Mouse (Mus musculus): Measurements from ENCODE around the gene Lama4. TPM values are rescaled to one million over a fixed set of nuclear protein-coding genes. Genes with fewer than 3 reads are reported as not detected.

The Lama4 gene
- polyA plus RNA-seq (2017; shearing (Covaris generic)): 0.24 TPM

DNA sequence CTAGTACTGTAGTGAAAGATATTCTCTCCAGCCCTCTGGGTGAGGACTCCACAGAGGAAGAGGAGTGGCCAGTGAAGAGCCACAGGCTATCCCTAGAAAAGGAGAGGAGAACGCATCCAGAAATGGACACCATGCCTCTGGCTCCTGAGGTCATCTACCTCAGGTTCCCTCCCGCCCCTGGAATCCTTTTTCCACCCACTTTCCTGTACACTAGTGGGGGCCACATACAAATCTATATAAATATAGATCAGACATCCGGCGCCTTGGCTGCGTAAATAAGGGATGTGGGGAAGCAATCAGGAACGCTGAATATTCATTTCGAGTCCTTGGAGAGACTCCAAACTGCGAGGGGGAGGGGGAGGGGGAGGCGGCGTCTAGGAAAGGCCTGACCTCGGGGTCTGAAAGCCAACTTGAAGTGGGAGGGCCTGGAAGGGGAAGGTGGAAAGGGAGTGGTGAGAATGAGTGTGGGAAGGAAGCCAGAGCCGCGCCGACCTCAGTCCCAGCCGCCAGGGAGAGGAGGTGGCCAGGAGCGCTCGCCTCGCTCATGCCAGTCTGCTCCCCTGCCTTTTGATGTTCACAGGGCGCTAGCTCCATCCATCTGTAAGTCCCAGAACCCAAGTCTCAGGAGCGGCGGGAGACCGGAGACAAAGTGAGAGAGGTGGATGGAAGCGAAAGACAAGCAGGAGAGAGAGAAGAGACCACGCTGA, at the start of gene Lama4:
Gene Lama4, plus strand, starts transcription at position 441 of the 707 bp plus-strand sequence.

DNA sequence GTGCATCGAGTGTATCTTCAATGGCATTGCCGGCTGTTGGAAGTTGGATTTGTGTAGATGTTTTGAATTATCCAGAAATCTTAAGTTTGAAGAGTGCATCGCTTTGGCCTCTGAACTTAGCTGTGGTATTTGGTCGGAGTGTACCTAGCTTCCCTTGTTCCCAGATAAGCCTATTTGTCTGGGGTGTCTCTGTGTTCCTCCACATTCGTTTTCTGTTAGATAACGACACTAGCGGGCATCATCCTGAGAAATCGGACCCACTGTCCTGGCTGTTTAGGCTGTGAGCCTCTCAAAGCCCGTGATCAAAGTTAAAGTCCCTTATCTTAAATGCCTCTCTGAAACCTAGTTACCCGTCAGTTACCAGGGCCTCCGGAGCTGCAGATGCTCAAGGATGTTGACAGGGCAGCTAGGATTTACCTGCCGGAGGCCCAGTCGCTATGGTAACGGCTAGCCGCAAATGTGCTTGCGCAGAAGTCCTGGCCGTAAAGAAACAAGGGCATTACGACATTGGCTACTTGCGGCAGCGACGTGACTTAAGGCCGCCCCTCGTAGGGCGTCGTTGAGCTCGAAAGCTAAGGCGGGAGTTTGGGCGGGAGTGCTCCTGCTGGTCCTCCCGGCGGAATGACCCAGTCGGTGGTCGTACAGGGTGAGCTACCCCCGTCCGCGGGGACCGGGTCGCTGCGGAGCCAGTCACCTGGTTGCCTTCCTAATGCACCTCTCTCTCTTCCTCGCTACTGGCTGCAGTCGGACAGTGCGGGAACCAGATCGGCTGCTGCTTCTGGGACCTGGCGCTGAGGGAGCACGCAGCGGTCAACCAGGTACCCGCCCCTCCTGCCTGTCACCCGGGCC, 168.4 kb downstream of the Lama4 start, which contains the start of the genes Fam229b and Tube1:
Gene Fam229b, minus strand, starts transcription at position 453 of the 849 bp plus-strand sequence.
Gene Tube1, plus strand, starts transcription at position 515 of the 849 bp plus-strand sequence.

Other genes with a start within 250 kb of the Lama4 start
- gene Rfpl4b, start 143.7 kb upstream of the Lama4 start, polyA plus RNA-seq (2017; shearing (Covaris generic)): not detected
- 1.9 TPM for gene Fam229b, start 168.4 kb downstream of the Lama4 start, polyA plus RNA-seq (2017; shearing (Covaris generic))
- 4.8 TPM for gene Tube1, start 168.5 kb downstream of the Lama4 start, polyA plus RNA-seq (2017; shearing (Covaris generic))
- gene Ccn6, start 198.3 kb downstream of the Lama4 start, polyA plus RNA-seq (2017; shearing (Covaris generic)): not detected